Mouse (Mus musculus): Measurements from ENCODE around the gene Clk3. TPM values are rescaled to one million over a fixed set of nuclear protein-coding genes. Genes with fewer than 3 reads are reported as not detected.

Clk3 gene
- polyA plus RNA-seq, 1 experiment from 2014 or later, result 53.2 TPM

DNA sequence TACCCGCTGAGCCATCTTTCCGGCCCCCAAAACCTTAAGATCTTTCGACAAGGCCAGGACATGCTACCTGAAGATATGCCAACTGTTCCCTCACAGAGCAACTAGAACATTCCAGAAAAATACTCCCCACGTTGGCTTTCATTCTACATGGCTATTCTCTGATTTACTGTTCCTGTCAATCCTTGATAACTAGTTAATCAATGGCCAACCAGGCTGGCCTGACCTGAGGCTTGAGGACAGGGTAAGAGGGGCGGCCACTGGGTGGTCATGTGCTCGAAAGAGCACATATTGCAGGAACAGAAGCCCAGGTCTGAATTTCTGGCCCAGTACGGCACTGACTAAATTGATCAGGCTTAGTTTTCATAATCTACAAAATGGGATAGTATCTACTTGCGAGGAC, 31.8 kb upstream of the Clk3 start:
- H3K36me3 ChIP-seq (ENCODE audit: control insufficient read depth, insufficient read depth, low read length), result peaks cover 54% of the 10 kb centered on the region
- no peak overlapping the region for H3K4me3 ChIP-seq (ENCODE audit: control insufficient read depth in 1 of 2, insufficient read depth in 1 of 2, low read depth in 1 of 2, low read length in 2 of 2)
- 94% methylated on average over 8 of the region's 8 CpGs for WGBS
- H3K9me3 ChIP-seq (ENCODE audit: control insufficient read depth, low read length), result no peaks in the 10 kb centered on the region
- H3K4me1 ChIP-seq (ENCODE audit: control insufficient read depth in 2 of 2, insufficient read depth in 2 of 2, low read length in 2 of 2), result peaks cover 18 to 28% of the 10 kb centered on the region in 2 experiments
- ATAC-seq (ENCODE audit: insufficient number of reproducible peaks, insufficient read depth, low FRiP score, low read depth), result no peak
- H3K27me3 ChIP-seq (ENCODE audit: control insufficient read depth, insufficient read depth, low read length), result no peaks in the 10 kb centered on the region
- H3K4me2 ChIP-seq (ENCODE audit: low read length), result no peak overlapping the region
- no peak overlapping the region for H3K9ac ChIP-seq (ENCODE audit: low read length)
- no peak overlapping the region for H3K27ac ChIP-seq (replicated peaks in 1 of 2; ENCODE audit: control insufficient read depth in 1 of 2, insufficient read depth in 1 of 2, low read depth in 2 of 2, low read length in 2 of 2)

DNA sequence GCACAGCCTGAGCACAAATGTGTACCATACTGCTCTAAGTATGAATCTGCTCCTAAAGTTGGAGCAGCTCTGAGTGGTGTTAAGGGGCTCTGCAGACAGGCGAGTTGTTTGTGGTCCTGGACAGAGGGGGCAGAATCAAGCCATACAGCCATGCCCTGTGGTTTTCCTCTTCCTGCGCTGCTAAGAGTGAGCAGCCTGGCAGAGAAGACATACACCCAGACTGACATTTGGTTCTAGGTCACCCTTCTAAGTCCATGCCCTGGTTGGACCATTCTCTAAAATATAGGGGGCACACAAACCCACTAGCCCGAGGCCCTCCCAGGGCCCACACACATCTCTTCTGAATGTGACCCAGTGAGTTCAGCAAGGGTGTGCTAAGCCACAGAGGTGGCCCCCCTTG, 24.1 kb upstream of the Clk3 start:
- H3K9me3 ChIP-seq (ENCODE audit: control insufficient read depth, low read length), result no peaks in the 10 kb centered on the region
- no peak for ATAC-seq (ENCODE audit: insufficient number of reproducible peaks, insufficient read depth, low FRiP score, low read depth)
- H3K36me3 ChIP-seq (ENCODE audit: control insufficient read depth, insufficient read depth, low read length), result peaks cover 55% of the 10 kb centered on the region
- no peaks in the 10 kb centered on the region for H3K4me1 ChIP-seq (ENCODE audit: control insufficient read depth in 2 of 2, insufficient read depth in 2 of 2, low read length in 2 of 2)
- no peak overlapping the region for H3K4me2 ChIP-seq (ENCODE audit: low read length)
- no peak overlapping the region for H3K9ac ChIP-seq (ENCODE audit: low read length)
- H3K27me3 ChIP-seq (ENCODE audit: control insufficient read depth, insufficient read depth, low read length), result no peaks in the 10 kb centered on the region
- H3K27ac ChIP-seq (replicated peaks in 1 of 2; ENCODE audit: control insufficient read depth in 1 of 2, insufficient read depth in 1 of 2, low read depth in 2 of 2, low read length in 2 of 2), result no peak overlapping the region
- 77% methylated on average over 3 of the region's 3 CpGs for WGBS
- no peak overlapping the region for H3K4me3 ChIP-seq (ENCODE audit: control insufficient read depth in 1 of 2, insufficient read depth in 1 of 2, low read depth in 1 of 2, low read length in 2 of 2)

DNA sequence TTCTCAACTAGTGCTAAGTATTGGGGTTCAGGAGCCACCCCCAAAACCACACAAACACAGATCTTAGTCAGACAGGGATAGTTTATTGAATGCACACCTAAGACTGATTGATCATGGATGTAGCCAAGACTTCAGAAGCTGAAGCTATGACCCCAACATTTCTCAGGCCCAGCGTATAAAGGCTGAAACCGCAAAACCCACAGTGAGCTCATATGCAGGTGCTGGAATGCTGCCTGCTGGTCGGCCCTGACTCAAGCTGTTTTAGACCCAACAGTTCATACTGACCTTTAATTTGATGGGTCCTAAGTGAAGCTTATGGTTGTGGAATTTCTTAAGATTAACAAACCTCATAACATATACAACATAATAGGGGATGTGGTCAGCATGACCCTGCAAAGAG, 17.0 kb upstream of the Clk3 start:
- no peak overlapping the region for H3K4me2 ChIP-seq (ENCODE audit: low read length)
- ATAC-seq (ENCODE audit: insufficient number of reproducible peaks, insufficient read depth, low FRiP score, low read depth), result no peak
- no peaks in the 10 kb centered on the region for H3K27me3 ChIP-seq (ENCODE audit: control insufficient read depth, insufficient read depth, low read length)
- no peaks in the 10 kb centered on the region; a peak in 1 of 4 replicates for H3K4me1 ChIP-seq (ENCODE audit: control insufficient read depth in 2 of 2, insufficient read depth in 2 of 2, low read length in 2 of 2)
- H3K36me3 ChIP-seq (ENCODE audit: control insufficient read depth, insufficient read depth, low read length), result no peaks in the 10 kb centered on the region
- no peaks in the 10 kb centered on the region for H3K9me3 ChIP-seq (ENCODE audit: control insufficient read depth, low read length)
- H3K4me3 ChIP-seq (ENCODE audit: control insufficient read depth in 1 of 2, insufficient read depth in 1 of 2, low read depth in 1 of 2, low read length in 2 of 2), result no peak overlapping the region
- H3K27ac ChIP-seq (replicated peaks in 1 of 2; ENCODE audit: control insufficient read depth in 1 of 2, insufficient read depth in 1 of 2, low read depth in 2 of 2, low read length in 2 of 2), result no peak overlapping the region
- WGBS, result 89% methylated on average over 3 of the region's 3 CpGs
- no peak overlapping the region for H3K9ac ChIP-seq (ENCODE audit: low read length)

DNA sequence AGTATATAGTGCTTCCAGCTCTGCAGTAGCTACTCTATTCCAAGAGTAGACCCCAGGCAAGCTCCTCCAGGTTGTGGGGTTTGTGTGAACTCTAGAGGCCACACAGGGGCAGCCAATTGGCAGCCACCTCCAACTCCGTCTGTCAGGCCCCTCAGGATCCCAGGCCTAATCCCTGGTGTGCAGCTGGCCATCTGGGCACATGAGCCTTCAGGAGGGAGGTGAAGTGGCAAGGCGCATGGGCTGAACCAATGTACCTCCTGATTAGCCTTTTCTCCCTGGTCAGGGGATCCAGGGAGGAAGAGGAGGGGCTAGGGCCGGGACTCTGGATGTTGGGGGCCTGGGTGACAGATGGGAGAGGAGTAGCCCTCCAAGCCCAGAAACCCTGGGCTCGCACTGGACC, 10.1 kb upstream of the Clk3 start:
- H3K4me2 ChIP-seq (ENCODE audit: low read length), result no peak overlapping the region
- no peak overlapping the region for H3K4me3 ChIP-seq (ENCODE audit: control insufficient read depth in 1 of 2, insufficient read depth in 1 of 2, low read depth in 1 of 2, low read length in 2 of 2)
- peaks cover 6 to 9% of the 10 kb centered on the region in 2 experiments for H3K4me1 ChIP-seq (ENCODE audit: control insufficient read depth in 2 of 2, insufficient read depth in 2 of 2, low read length in 2 of 2)
- no peaks in the 10 kb centered on the region for H3K27me3 ChIP-seq (ENCODE audit: control insufficient read depth, insufficient read depth, low read length)
- no peaks in the 10 kb centered on the region for H3K36me3 ChIP-seq (ENCODE audit: control insufficient read depth, insufficient read depth, low read length)
- no peak overlapping the region for H3K27ac ChIP-seq (replicated peaks in 1 of 2; ENCODE audit: control insufficient read depth in 1 of 2, insufficient read depth in 1 of 2, low read depth in 2 of 2, low read length in 2 of 2)
- 51% methylated on average over 4 of the region's 4 CpGs for WGBS
- no peaks in the 10 kb centered on the region for H3K9me3 ChIP-seq (ENCODE audit: control insufficient read depth, low read length)
- no peak for ATAC-seq (ENCODE audit: insufficient number of reproducible peaks, insufficient read depth, low FRiP score, low read depth)
- H3K9ac ChIP-seq (ENCODE audit: low read length), result no peak overlapping the region

DNA sequence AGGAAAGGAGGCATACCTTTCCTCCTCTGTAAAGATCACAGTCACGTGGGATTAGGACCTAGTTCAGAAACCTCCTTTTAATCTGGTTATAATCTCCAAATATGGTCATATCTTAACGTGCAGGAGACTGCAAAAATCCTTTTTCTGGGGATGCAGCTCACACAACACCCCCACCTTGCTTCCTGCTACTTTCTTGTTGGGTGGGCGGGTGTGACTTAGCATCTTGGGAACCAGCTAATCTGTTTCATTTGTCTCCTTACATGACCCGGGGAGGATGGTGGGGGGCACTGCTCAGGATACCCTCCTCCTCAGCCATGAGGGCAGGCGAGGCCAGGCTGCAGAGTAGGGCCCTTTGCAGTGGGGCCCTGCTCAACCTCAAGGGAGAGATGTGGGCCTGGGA, 9.4 kb upstream of the Clk3 start:
- Histone ChIP-seq H3K9ac (ENCODE audit: low read length) (no peak overlapping the region), H3K27me3 (ENCODE audit: control insufficient read depth, insufficient read depth, low read length) (no peaks in the 10 kb centered on the region), H3K9me3 (ENCODE audit: control insufficient read depth, low read length) (no peaks in the 10 kb centered on the region), H3K27ac (replicated peaks in 1 of 2; ENCODE audit: control insufficient read depth in 1 of 2, insufficient read depth in 1 of 2, low read depth in 2 of 2, low read length in 2 of 2) (no peak overlapping the region), H3K4me2 (ENCODE audit: low read length) (no peak overlapping the region), H3K4me1 (ENCODE audit: control insufficient read depth in 2 of 2, insufficient read depth in 2 of 2, low read length in 2 of 2) (peaks cover 9 to 14% of the 10 kb centered on the region in 2 experiments), H3K4me3 (ENCODE audit: control insufficient read depth in 1 of 2, insufficient read depth in 1 of 2, low read depth in 1 of 2, low read length in 2 of 2) (no peak overlapping the region), H3K36me3 (ENCODE audit: control insufficient read depth, insufficient read depth, low read length) (no peaks in the 10 kb centered on the region)
- 67% methylated on average over 5 of the region's 5 CpGs for WGBS
- no peak for ATAC-seq (ENCODE audit: insufficient number of reproducible peaks, insufficient read depth, low FRiP score, low read depth)

DNA sequence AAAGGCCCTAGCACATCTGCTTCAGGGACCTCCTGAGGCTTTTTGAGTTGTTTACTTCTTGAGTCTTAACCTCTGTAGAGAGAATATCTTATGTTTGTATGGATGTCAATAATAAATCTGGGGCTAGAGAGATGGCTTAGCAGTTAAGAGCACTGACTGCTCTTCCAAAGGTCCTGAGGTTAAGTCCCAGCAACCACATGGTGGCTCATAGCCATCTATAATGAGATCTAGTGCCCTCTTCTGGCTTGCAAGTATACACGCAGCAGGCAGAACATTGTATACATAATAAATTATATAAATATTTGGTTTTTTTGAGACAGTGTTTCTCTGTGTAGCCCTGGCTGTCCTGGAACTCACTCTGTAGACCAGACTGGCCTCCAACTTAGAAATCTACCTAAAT, 8.5 kb upstream of the Clk3 start:
- no peak overlapping the region for H3K4me2 ChIP-seq (ENCODE audit: low read length)
- no peak for ATAC-seq (ENCODE audit: insufficient number of reproducible peaks, insufficient read depth, low FRiP score, low read depth)
- no peaks in the 10 kb centered on the region for H3K27me3 ChIP-seq (ENCODE audit: control insufficient read depth, insufficient read depth, low read length)
- no peaks in the 10 kb centered on the region for H3K36me3 ChIP-seq (ENCODE audit: control insufficient read depth, insufficient read depth, low read length)
- no peak overlapping the region for H3K4me3 ChIP-seq (ENCODE audit: control insufficient read depth in 1 of 2, insufficient read depth in 1 of 2, low read depth in 1 of 2, low read length in 2 of 2)
- H3K4me1 ChIP-seq (ENCODE audit: control insufficient read depth in 2 of 2, insufficient read depth in 2 of 2, low read length in 2 of 2), result peaks cover 18 to 23% of the 10 kb centered on the region in 2 experiments
- no peak overlapping the region for H3K9ac ChIP-seq (ENCODE audit: low read length)
- H3K27ac ChIP-seq (replicated peaks in 1 of 2; ENCODE audit: control insufficient read depth in 1 of 2, insufficient read depth in 1 of 2, low read depth in 2 of 2, low read length in 2 of 2), result 0 out of 4 replicates have a peak overlapping the region, but pooled peaks of 1 of the 2 experiments have one; percentile 28
- 13% methylated on average over 1 of the region's 1 CpGs for WGBS
- no peaks in the 10 kb centered on the region for H3K9me3 ChIP-seq (ENCODE audit: control insufficient read depth, low read length)

DNA sequence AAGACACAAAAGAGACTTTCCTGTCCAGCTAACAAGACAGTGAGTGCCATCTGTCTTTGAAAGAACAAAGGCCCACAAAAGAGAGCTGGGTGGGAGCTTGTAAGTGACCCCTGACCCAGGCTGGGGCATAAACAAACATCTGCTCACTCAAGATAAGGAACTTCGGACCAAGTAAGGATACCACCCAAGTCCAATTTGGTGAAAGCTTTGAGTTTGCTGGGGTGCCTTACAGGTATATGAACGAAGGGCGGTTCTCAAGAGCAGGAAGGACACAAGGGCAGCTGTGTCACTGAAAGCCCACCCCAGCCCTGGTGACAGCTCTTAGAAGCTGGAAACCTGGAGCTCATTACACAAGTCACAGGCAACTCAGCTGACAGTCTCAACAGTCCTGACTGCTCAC, 8.1 kb upstream of the Clk3 start:
- Histone ChIP-seq H3K9me3 (ENCODE audit: control insufficient read depth, low read length) (no peaks in the 10 kb centered on the region), H3K27me3 (ENCODE audit: control insufficient read depth, insufficient read depth, low read length) (no peaks in the 10 kb centered on the region), H3K36me3 (ENCODE audit: control insufficient read depth, insufficient read depth, low read length) (no peaks in the 10 kb centered on the region), H3K4me2 (ENCODE audit: low read length) (no peak overlapping the region), H3K27ac (replicated peaks in 1 of 2; ENCODE audit: control insufficient read depth in 1 of 2, insufficient read depth in 1 of 2, low read depth in 2 of 2, low read length in 2 of 2) (0 out of 4 replicates have a peak overlapping the region, but pooled peaks of 1 of the 2 experiments have one; percentile 28), H3K4me1 (ENCODE audit: control insufficient read depth in 2 of 2, insufficient read depth in 2 of 2, low read length in 2 of 2) (peaks cover 18 to 26% of the 10 kb centered on the region in 2 experiments), H3K9ac (ENCODE audit: low read length) (no peak overlapping the region), H3K4me3 (ENCODE audit: control insufficient read depth in 1 of 2, insufficient read depth in 1 of 2, low read depth in 1 of 2, low read length in 2 of 2) (no peak overlapping the region)
- ATAC-seq (ENCODE audit: insufficient number of reproducible peaks, insufficient read depth, low FRiP score, low read depth), result no peak
- 35% methylated on average over 3 of the region's 3 CpGs for WGBS

DNA sequence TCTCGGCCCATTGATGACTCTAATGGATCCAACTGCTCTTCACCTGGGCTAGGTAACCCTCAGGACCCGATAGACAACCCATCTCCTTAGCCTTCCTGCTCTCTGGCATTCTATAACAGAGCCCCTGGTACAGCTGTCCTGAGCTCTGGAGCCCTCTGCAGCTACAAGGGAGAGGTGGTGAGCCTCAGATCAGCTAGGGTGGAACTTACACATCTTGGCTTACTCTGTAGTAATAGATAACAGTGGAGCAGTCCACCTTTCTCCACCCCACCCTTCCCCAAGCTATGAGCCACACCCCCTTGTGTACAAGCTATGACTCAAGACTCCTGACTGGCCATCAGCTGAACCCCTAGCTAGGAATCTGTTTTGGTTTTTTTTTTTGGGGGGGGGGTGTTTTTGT, 5.2 kb upstream of the Clk3 start:
- H3K4me1 ChIP-seq (ENCODE audit: control insufficient read depth in 2 of 2, insufficient read depth in 2 of 2, low read length in 2 of 2), result peaks cover 32 to 44% of the 10 kb centered on the region in 2 experiments
- no peaks in the 10 kb centered on the region for H3K36me3 ChIP-seq (ENCODE audit: control insufficient read depth, insufficient read depth, low read length)
- no peak overlapping the region for H3K4me2 ChIP-seq (ENCODE audit: low read length)
- no peak overlapping the region for H3K4me3 ChIP-seq (ENCODE audit: control insufficient read depth in 1 of 2, insufficient read depth in 1 of 2, low read depth in 1 of 2, low read length in 2 of 2)
- 0 out of 4 replicates have a peak overlapping the region, but pooled peaks of 1 of the 2 experiments have one; percentile 75 for H3K27ac ChIP-seq (replicated peaks in 1 of 2; ENCODE audit: control insufficient read depth in 1 of 2, insufficient read depth in 1 of 2, low read depth in 2 of 2, low read length in 2 of 2)
- no peak overlapping the region for H3K9ac ChIP-seq (ENCODE audit: low read length)
- WGBS, result 87% methylated on average over 2 of the region's 2 CpGs
- H3K27me3 ChIP-seq (ENCODE audit: control insufficient read depth, insufficient read depth, low read length), result no peaks in the 10 kb centered on the region
- ATAC-seq (ENCODE audit: insufficient number of reproducible peaks, insufficient read depth, low FRiP score, low read depth), result no peak
- no peaks in the 10 kb centered on the region for H3K9me3 ChIP-seq (ENCODE audit: control insufficient read depth, low read length)

Measured in heart, embryonic 14.5 days (tissue).